Mouse (Mus musculus): ENCODE measurements around the gene Gpr142. TPM values are rescaled to one million over a fixed set of nuclear protein-coding genes. Genes with fewer than 3 reads are reported as not detected.
A peak's percentile ranks its signal among the peaks of the same experiment; 100 is the strongest.

Gpr142 gene
- total RNA-seq, 4 experiments from 2014 or later, result not detected

- no peak for DNase-seq (ENCODE audit: low spot score)
Measured at GRCm38 (mm10) chr11:114844464-114845220, 45.9 kb downstream of the Gpr142 start.

GRCm38 (mm10) chr11:114846336-114846735, 47.6 kb downstream of the Gpr142 start:
- no peak for DNase-seq (ENCODE audit: low spot score)

- DNase-seq (ENCODE audit: low spot score), result no peak
Measured at GRCm38 (mm10) chr11:114847008-114847407, 48.3 kb downstream of the Gpr142 start.

GRCm38 (mm10) chr11:114849572-114849971, 50.8 kb downstream of the Gpr142 start:
- DNase-seq (ENCODE audit: low spot score), result no peak

GRCm38 (mm10) chr11:114850066-114850451, 51.3 kb downstream of the Gpr142 start:
- DNase-seq (ENCODE audit: low spot score), result no peak

GRCm38 (mm10) chr11:114850452-114851268, 51.9 kb downstream of the Gpr142 start, which contains the start of gene Gprc5c:
Gene Gprc5c, plus strand, starts transcription at chr11:114851152.
- DNase-seq (ENCODE audit: low spot score), result peak; percentile 63

- DNase-seq (ENCODE audit: low spot score), result no peak
Measured at GRCm38 (mm10) chr11:114851269-114851607, 52.5 kb downstream of the Gpr142 start.

GRCm38 (mm10) chr11:114851608-114852310, 53.0 kb downstream of the Gpr142 start:
- peak; percentile 53 for DNase-seq (ENCODE audit: low spot score)

- no peak for DNase-seq (ENCODE audit: low spot score)
Measured at GRCm38 (mm10) chr11:114852311-114853173, 53.8 kb downstream of the Gpr142 start.

- no peak for DNase-seq (ENCODE audit: low spot score)
Measured at GRCm38 (mm10) chr11:114853174-114853838, 54.6 kb downstream of the Gpr142 start.

- DNase-seq (ENCODE audit: low spot score), result no peak
Measured at GRCm38 (mm10) chr11:114854581-114854980, 55.9 kb downstream of the Gpr142 start.

GRCm38 (mm10) chr11:114856125-114856524, 57.4 kb downstream of the Gpr142 start:
- no peak for DNase-seq (ENCODE audit: low spot score)

Other genes starting within 250 kb of the Gpr142 start
- 100 to 1,000 TPM; 505 to 715 (median 618) TPM for gene Rpl38, start 130.4 kb upstream of the Gpr142 start, total RNA-seq (2022)
- gene Ttyh2, start 123.5 kb upstream of the Gpr142 start, total RNA-seq (2022), result 1 to 10 TPM; 3.0 to 4.6 (median 3.4) TPM
- under 1 TPM in 1 of 4 experiments, not detected in 3; 0.47 TPM for gene Dnaic2, start 71.5 kb upstream of the Gpr142 start, total RNA-seq (2022)
- under 1 TPM; 0.25 to 0.80 (median 0.42) TPM for gene Kif19a, start 33.5 kb upstream of the Gpr142 start, total RNA-seq (2022)
- gene Btbd17, start 3.0 kb upstream of the Gpr142 start, total RNA-seq (2022), result not detected
- gene Gprc5c, start 52.2 kb downstream of the Gpr142 start, total RNA-seq (2022), result 1 to 10 TPM; 7.3 to 9.6 (median 9.1) TPM
- gene Cd300a, start 91.1 kb downstream of the Gpr142 start, total RNA-seq (2022), result 1 to 10 TPM in 1 of 4 experiments, under 1 TPM in 3; 0.38 to 1.6 (median 0.86) TPM
- gene Cd300lb, start 135.5 kb downstream of the Gpr142 start, total RNA-seq (2022), result 1 to 10 TPM in 2 of 4 experiments, under 1 TPM in 2; 0.38 to 1.2 (median 0.73) TPM
- not detected for gene Cd300c, start 170.2 kb downstream of the Gpr142 start, total RNA-seq (2022)
- gene Cd300ld, start 191.0 kb downstream of the Gpr142 start, total RNA-seq (2022), result 1 to 10 TPM; 1.2 to 2.0 (median 1.5) TPM
- 1 to 10 TPM; 1.1 to 1.6 (median 1.3) TPM for gene Cd300c2, start 203.0 kb downstream of the Gpr142 start, total RNA-seq (2022)
- not detected for gene Cd300ld2, start 217.3 kb downstream of the Gpr142 start, total RNA-seq (2022)
- 1 to 10 TPM in 1 of 4 experiments, not detected in 3; 1.8 TPM for gene Cd300ld4, start 228.1 kb downstream of the Gpr142 start, total RNA-seq (2022)
- gene Cd300ld5, start 238.8 kb downstream of the Gpr142 start, total RNA-seq (2022), result 1 to 10 TPM; 1.6 to 5.8 (median 2.9) TPM
- gene Cd300ld3, start 249.5 kb downstream of the Gpr142 start, total RNA-seq (2022), result 1 to 10 TPM; 4.6 to 9.1 (median 7.4) TPM

All from heart, adult 8-10 months (tissue).